24 mouse cellular contexts compared by ENCODE assay signal in the genomic region with DNA sequence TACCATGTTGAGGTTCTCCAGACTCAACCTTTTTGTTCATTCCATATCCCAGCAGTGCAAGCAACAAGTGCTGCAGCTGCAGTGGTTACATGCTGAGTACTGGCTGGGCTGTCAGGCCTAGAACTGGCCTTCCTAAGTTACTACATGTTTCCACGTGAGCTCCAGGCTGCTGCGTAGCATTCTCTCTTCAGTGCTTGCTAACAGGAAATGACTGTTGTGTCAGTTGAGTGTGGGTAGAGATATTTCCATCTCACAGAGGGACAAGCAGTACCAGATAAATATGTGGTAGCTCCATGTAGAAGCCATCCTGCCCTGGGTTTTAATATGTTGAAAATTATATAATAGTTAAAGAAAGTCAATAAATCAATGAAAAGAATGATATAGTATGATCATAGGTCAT.
DNase-seq lines count a peak whose midpoint lies in the region; ATAC-seq and TF ChIP-seq lines count a peak whose summit lies in the region.
"Had no signal": no experiment of that assay in that cellular context is flagged by ENCODE, and none has a peak within 500 bp of the region (broad histone marks: within the 10 kb centered on the region; RNA-seq: fewer than 3 reads in every experiment).

No protein-coding gene starts in this region.

- no peaks in the 10 kb centered on the region for H3K9me3 ChIP-seq in MEL (replicated peaks; ENCODE audit: insufficient read depth, low read length)
- H3K9me3 ChIP-seq in hindbrain, embryonic 13.5 days: no peaks in the 10 kb centered on the region
- no peaks in the 10 kb centered on the region for H3K9me3 ChIP-seq in forebrain, embryonic 10.5 days
- H3K9me3 ChIP-seq: embryonic facial prominence, embryonic 13.5 days; embryonic facial prominence, embryonic 15.5 days; forebrain, embryonic 12.5 days had no signal

- peaks cover 0 to 3% of the 10 kb centered on the region in 2 experiments; a peak in 2 of 4 replicates for H3K4me1 ChIP-seq in MEL (ENCODE audit: control insufficient read depth in 1 of 2, insufficient read depth in 2 of 2, low read length in 2 of 2)
- H3K4me1 ChIP-seq in cerebellum, adult 2 months (ENCODE audit: control insufficient read depth, insufficient read depth, low read length): no peaks in the 10 kb centered on the region
- no peaks in the 10 kb centered on the region for H3K4me1 ChIP-seq in hindbrain, embryonic 13.5 days (replicated peaks)
- no peaks in the 10 kb centered on the region for H3K4me1 ChIP-seq in forebrain, embryonic 10.5 days
- H3K4me1 ChIP-seq: embryonic facial prominence, embryonic 13.5 days; embryonic facial prominence, embryonic 15.5 days; forebrain, embryonic 12.5 days had no signal

- ATAC-seq in granulocyte monocyte progenitor cell, adult 5-6 weeks (replicated peaks; ENCODE audit: poor library complexity, severe bottlenecking): peak; percentile 79
- peak; percentile 52; the same call in 1 of the 2 replicates for ATAC-seq in megakaryocyte, adult 5-6 weeks (ENCODE audit: poor library complexity, severe bottlenecking)
- no peak for ATAC-seq in hindbrain, embryonic 13.5 days (ENCODE audit: low FRiP score)
- ATAC-seq: CD4-positive, CD25-positive, alpha-beta regulatory T cell, adult 4 months; forebrain, embryonic 14.5 days; forebrain, embryonic 16.5 days had no signal

- TF ChIP-seq CTCF in MEL (IDR thresholded peaks at IDR 0.05 in 2 of 3, conservative IDR thresholded peaks at IDR 0.05 in 1 of 3; ENCODE audit: control insufficient read depth in 1 of 3, insufficient read depth in 1 of 3, low read depth in 2 of 3, low read length in 3 of 3, poor library complexity in 1 of 3, severe bottlenecking in 1 of 3): no peak
- no peak for TF ChIP-seq CTCF in cerebellum, adult 2 months (IDR thresholded peaks at IDR 0.05; ENCODE audit: borderline replicate concordance, insufficient read depth, low read depth, low read length)

- no peak overlapping the region for H3K4me3 ChIP-seq in MEL (ENCODE audit: control insufficient read depth in 1 of 2, insufficient read depth in 1 of 2, low read depth in 2 of 2, low read length in 2 of 2)
- H3K4me3 ChIP-seq in cerebellum, adult 2 months (replicated peaks; ENCODE audit: insufficient read depth, low read depth, low read length): no peak overlapping the region
- H3K4me3 ChIP-seq in hindbrain, embryonic 13.5 days: no peak overlapping the region
- H3K4me3 ChIP-seq in forebrain, embryonic 10.5 days: no peak overlapping the region
- H3K4me3 ChIP-seq: embryonic facial prominence, embryonic 13.5 days; embryonic facial prominence, embryonic 15.5 days; forebrain, embryonic 12.5 days had no signal

- H3K27ac ChIP-seq in MEL (ENCODE audit: control insufficient read depth, low read depth, low read length): no peak overlapping the region; the same call in 1 of the 2 replicates
- H3K27ac ChIP-seq in cerebellum, adult 2 months (ENCODE audit: insufficient read depth, low read length): no peak overlapping the region
- H3K27ac ChIP-seq in hindbrain, embryonic 13.5 days: no peak overlapping the region
- H3K27ac ChIP-seq in forebrain, embryonic 10.5 days: no peak overlapping the region
- H3K27ac ChIP-seq: embryonic facial prominence, embryonic 13.5 days; embryonic facial prominence, embryonic 15.5 days; forebrain, embryonic 12.5 days had no signal

- no peaks in the 10 kb centered on the region for H3K27me3 ChIP-seq in MEL (ENCODE audit: control insufficient read depth in 1 of 2, insufficient read depth in 2 of 2, low read length in 2 of 2)
- no peaks in the 10 kb centered on the region for H3K27me3 ChIP-seq in cerebellum, adult 2 months (ENCODE audit: control insufficient read depth, insufficient read depth, low read length)
- H3K27me3 ChIP-seq in hindbrain, embryonic 13.5 days: no peaks in the 10 kb centered on the region
- H3K27me3 ChIP-seq in forebrain, embryonic 10.5 days (ENCODE audit: poor library complexity, severe bottlenecking): no peaks in the 10 kb centered on the region
- H3K27me3 ChIP-seq: CH12.LX; embryonic facial prominence, embryonic 13.5 days; embryonic facial prominence, embryonic 15.5 days; forebrain, embryonic 12.5 days had no signal

- TF ChIP-seq RAD21 in MEL (IDR thresholded peaks at IDR 0.05; ENCODE audit: low read depth, low read length): no peak

- peak; percentile 53 for DNase-seq in MEL (ENCODE audit: low read depth, low spot score)
- no peak for DNase-seq in cerebellum, adult 2 months
- no peak for DNase-seq in heart, adult 8-10 months (ENCODE audit: low spot score)
- DNase-seq in forebrain, embryonic 10.5 days (ENCODE audit: extremely low spot score, low spot score): no peak
- DNase-seq: adrenal gland, adult 8-10 months; adrenal gland, postnatal 14 days; adrenal gland, postnatal 36 days; B cell, adult 2 months; cerebellum, adult 11-12 months; cerebellum, adult 8-10 months; cerebellum, adult 9-11 months; cerebellum, postnatal 25 days; embryo, embryonic 11 days had no signal

- H3K79me2 ChIP-seq in MEL (ENCODE audit: control insufficient read depth, insufficient read depth, low read length, poor library complexity): no peaks in the 10 kb centered on the region

- TF ChIP-seq EP300 in MEL (IDR thresholded peaks at IDR 0.05; ENCODE audit: low read depth in 1 of 2, low read length in 2 of 2): peak; percentile 50 to 81

- H3K9ac ChIP-seq in MEL (ENCODE audit: control insufficient read depth, low read depth, low read length, poor library complexity, severe bottlenecking): no peak overlapping the region
- H3K9ac ChIP-seq in hindbrain, embryonic 13.5 days: no peak overlapping the region
- H3K9ac ChIP-seq: embryonic facial prominence, embryonic 13.5 days; embryonic facial prominence, embryonic 15.5 days; forebrain, embryonic 12.5 days had no signal

- 92% methylated on average over 2 of the region's 2 CpGs for WGBS in cerebellum, adult 2 months
- WGBS in hindbrain, embryonic 13.5 days: 83% methylated on average over 2 of the region's 2 CpGs
- 93% methylated on average over 2 of the region's 2 CpGs for WGBS in forebrain, embryonic 10.5 days

- no peak for TF ChIP-seq POLR2A in MEL (IDR thresholded peaks at IDR 0.05; ENCODE audit: control insufficient read depth in 1 of 2, insufficient read depth in 1 of 2, low read depth in 1 of 2, low read length in 2 of 2, poor library complexity in 1 of 2)
- TF ChIP-seq POLR2A in cerebellum, adult 2 months (IDR thresholded peaks at IDR 0.05; ENCODE audit: borderline replicate concordance, insufficient read depth, low read length): no peak

- H3K4me2 ChIP-seq in hindbrain, embryonic 13.5 days: no peak overlapping the region
- H3K4me2 ChIP-seq: embryonic facial prominence, embryonic 13.5 days; embryonic facial prominence, embryonic 15.5 days; forebrain, embryonic 12.5 days had no signal

- peaks cover 0 to 4% of the 10 kb centered on the region in 2 experiments; a peak in 1 of 4 replicates for H3K36me3 ChIP-seq in MEL (ENCODE audit: control insufficient read depth in 1 of 2, insufficient read depth in 2 of 2, low read length in 2 of 2)
- no peaks in the 10 kb centered on the region for H3K36me3 ChIP-seq in hindbrain, embryonic 13.5 days
- H3K36me3 ChIP-seq in forebrain, embryonic 10.5 days (replicated peaks): no peaks in the 10 kb centered on the region
- H3K36me3 ChIP-seq: embryonic facial prominence, embryonic 13.5 days; embryonic facial prominence, embryonic 15.5 days; forebrain, embryonic 12.5 days; G1E had no signal

TF ChIP-seq in MEL, 35 proteins besides CTCF, POLR2A, EP300 and RAD21:
- TF ChIP-seq MYB (IDR thresholded peaks at IDR 0.05; ENCODE audit: low read depth, low read length) (peak; percentile 83), TCF12 (IDR thresholded peaks at IDR 0.05; ENCODE audit: low read depth, low read length) (0 out of 2 replicates have a peak, but pooled peaks have one; percentile 27), ETS1 (IDR thresholded peaks at IDR 0.05; ENCODE audit: low read depth, low read length) (no peak), KAT2A (conservative IDR thresholded peaks at IDR 0.05; ENCODE audit: low read depth, low read length) (no peak)
